Mouse (Mus musculus) adipocyte (in vitro differentiated cells): ENCODE measurements at regions not wholly inside any gene's neighbourhood (a gene's known extent, or its start where the extent isn't known, plus 50 kb on each side); places are given as distances from the start of the nearest gene placed in this dataset.

Experiments
- DNase-seq: peaks from one replicate; pipeline ENCODE4 v3.0.0-alpha.2; 2016; ENCODE audit warnings: low spot score

GRCm38 (mm10) chr13:16100253-16100652 lies 88.6 kb downstream of the Inhba start:
- no peak for DNase-seq

- no peak for DNase-seq
Observed at GRCm38 (mm10) chr13:16114837-16115236, 103.2 kb downstream of the Inhba start.

- peak; percentile 54 for DNase-seq
Observed at GRCm38 (mm10) chr13:16146686-16147085, 135.0 kb downstream of the Inhba start.

- DNase-seq: no peak
Observed at GRCm38 (mm10) chr13:16154926-16155325, 143.3 kb downstream of the Inhba start.

GRCm38 (mm10) chr13:16165204-16165894 lies 153.7 kb downstream of the Inhba start:
- DNase-seq: no peak

- no peak for DNase-seq
Observed at GRCm38 (mm10) chr13:16196692-16197091, 185.0 kb downstream of the Inhba start.

GRCm38 (mm10) chr13:16200046-16200445 lies 188.4 kb downstream of the Inhba start:
- no peak for DNase-seq

- no peak for DNase-seq
Observed at GRCm38 (mm10) chr13:16203147-16203546, 191.5 kb downstream of the Inhba start.

- no peak for DNase-seq
Observed at GRCm38 (mm10) chr13:16204097-16204496, 192.4 kb downstream of the Inhba start.

- no peak for DNase-seq
Observed at GRCm38 (mm10) chr13:16211482-16211881, 199.8 kb downstream of the Inhba start.

GRCm38 (mm10) chr13:16219877-16220276 lies 208.2 kb downstream of the Inhba start:
- DNase-seq: no peak

- DNase-seq: peak; percentile 21
Observed at GRCm38 (mm10) chr13:16222942-16223600, 211.4 kb downstream of the Inhba start.

GRCm38 (mm10) chr13:16261145-16261544 lies 249.5 kb downstream of the Inhba start:
- no peak for DNase-seq

GRCm38 (mm10) chr13:16279974-16280373 lies 268.3 kb downstream of the Inhba start:
- no peak for DNase-seq

GRCm38 (mm10) chr13:16280742-16281141 lies 269.1 kb downstream of the Inhba start:
- no peak for DNase-seq

- DNase-seq: peak; percentile 45
Observed at GRCm38 (mm10) chr13:16281777-16282176, 270.1 kb downstream of the Inhba start.

GRCm38 (mm10) chr13:16282230-16282629 lies 270.6 kb downstream of the Inhba start:
- no peak for DNase-seq

GRCm38 (mm10) chr13:16283336-16283735 lies 271.7 kb downstream of the Inhba start:
- no peak for DNase-seq

GRCm38 (mm10) chr13:16289633-16290032 lies 278.0 kb downstream of the Inhba start:
- DNase-seq: no peak

- peak; percentile 42 for DNase-seq
Observed at GRCm38 (mm10) chr13:16290784-16291183, 279.1 kb downstream of the Inhba start.

GRCm38 (mm10) chr13:16291661-16292291 lies 280.1 kb downstream of the Inhba start:
- DNase-seq: no peak

- DNase-seq: peak; percentile 15
Observed at GRCm38 (mm10) chr13:16299756-16300155, 288.1 kb downstream of the Inhba start.

- DNase-seq: no peak
Observed at GRCm38 (mm10) chr13:16314669-16315068, 303.0 kb downstream of the Inhba start.
